Mouse (Mus musculus) intestine, postnatal 0 days (tissue): ENCODE measurements around the gene Gm10197. TPM values are rescaled to one million over a fixed set of nuclear protein-coding genes. Genes with fewer than 3 reads are reported as not detected.

ENCODE experiments used
- ATAC-seq: fragments of 200-750 bp; cut with Nextera tagmentation; 2 replicates; pipeline ENCODE4 v1.8.0; 2017; ENCODE audit warnings: mild to moderate bottlenecking, moderate TSS enrichment, moderate library complexity
- H3K27ac ChIP-seq: fragments of 300-500 bp; sonication (generic); 2 replicates; pipeline ENCODE4 v1.5.1; 2014; ENCODE audit warnings: mild to moderate bottlenecking, low read depth, low read length, moderate library complexity
- H3K27me3 ChIP-seq: fragments of 300-500 bp; sonication (generic); replicated peaks from 2 replicates; pipeline ENCODE4 v1.6.1; 2014; ENCODE audit warnings: low read length, mixed read lengths; ENCODE audit not compliant: control insufficient read depth, insufficient read depth
- H3K36me3 ChIP-seq: fragments of 300-500 bp; sonication (generic); 2 replicates; pipeline ENCODE4 v1.6.1; 2014; ENCODE audit warnings: mild to moderate bottlenecking, moderate library complexity; ENCODE audit not compliant: control insufficient read depth, insufficient read depth
- H3K4me1 ChIP-seq: fragments of 300-500 bp; sonication (generic); replicated peaks from 2 replicates; pipeline ENCODE4 v1.6.1; 2014; ENCODE audit warnings: antibody characterized with exemption, low read length, mixed read lengths; ENCODE audit not compliant: control insufficient read depth, insufficient read depth
- H3K4me2 ChIP-seq: fragments of 300-500 bp; sonication (generic); replicated peaks from 2 replicates; pipeline ENCODE4 v1.6.1; 2014; ENCODE audit warnings: low read depth, mild to moderate bottlenecking, moderate library complexity
- H3K4me3 ChIP-seq: fragments of 300-500 bp; sonication (generic); 2 replicates; pipeline ENCODE4 v1.5.1; 2014; ENCODE audit warnings: low read depth, low read length
- H3K9ac ChIP-seq: fragments of 300-500 bp; sonication (generic); 2 replicates; pipeline ENCODE4 v1.6.1; 2014; ENCODE audit warnings: mild to moderate bottlenecking, low read depth, low read length
- H3K9me3 ChIP-seq: fragments of 300-500 bp; sonication (generic); 2 replicates; pipeline ENCODE4 v1.6.1; 2016; ENCODE audit warnings: mixed run types; ENCODE audit not compliant: control insufficient read depth
- CTCF ChIP-seq: sonication (generic); IDR thresholded peaks from 2 replicates; pipeline ENCODE4 v1.5.1; 2016; ENCODE audit warnings: low read depth, mild to moderate bottlenecking, control low read depth, antibody characterized with exemption, moderate library complexity
- WGBS: fragments of 180-500 bp; shearing (Covaris S2); extraction: QIAGEN DNeasy Blood & Tissue Kit; methylation state at CpG from one replicate; pipeline ENCODE4 v1.1.7; 2014; 5-methylcytosine and 5-hydroxymethylcytosine counted together
- polyA plus RNA-seq: library from polyadenylated mRNA; unstranded; fragments of >200 nt; fragmentation: Nextera tagmentation; extraction: Ambion mirVana; gene quantifications from 2 replicates; pipeline ENCODE4 v1.2.1, GENCODE M21; 2015

The Gm10197 gene
- polyA plus RNA-seq, 1 experiment from 2014 or later = not detected

DNA sequence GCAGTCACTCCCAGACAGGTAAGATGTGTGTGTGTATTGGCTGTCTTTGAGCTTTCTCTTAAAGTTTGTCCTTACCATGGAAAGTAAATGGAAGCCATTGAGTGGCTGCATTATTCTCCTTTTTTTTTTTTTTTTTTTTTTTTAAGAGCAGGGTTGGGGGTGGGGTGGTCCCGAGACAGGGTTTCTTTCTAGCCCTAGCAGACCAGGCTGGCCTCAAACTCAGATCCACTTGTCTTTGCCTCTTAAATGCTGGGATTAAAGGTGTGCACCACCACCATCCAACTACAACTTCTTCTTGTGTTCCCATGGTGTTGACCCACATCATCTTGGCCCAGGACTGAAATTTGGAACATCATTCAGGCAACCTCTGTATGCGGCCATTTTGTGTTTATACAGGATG lies 2.0 kb upstream of the Gm10197 start:
- ATAC-seq = no peak
- no peak overlapping the region for H3K4me2 ChIP-seq
- H3K4me3 ChIP-seq = no peak overlapping the region
- H3K36me3 ChIP-seq = peaks cover 45% of the 10 kb centered on the region
- 80% methylated on average over 2 of the region's 2 CpGs for WGBS
- H3K27me3 ChIP-seq = no peaks in the 10 kb centered on the region
- no peak for TF ChIP-seq CTCF
- H3K27ac ChIP-seq = no peak overlapping the region
- no peaks in the 10 kb centered on the region for H3K9me3 ChIP-seq
- H3K9ac ChIP-seq = no peak overlapping the region
- no peaks in the 10 kb centered on the region for H3K4me1 ChIP-seq

GRCm38 (mm10) chr19:53370233-53370632 lies 1.3 kb downstream of the Gm10197 start:
- Histone ChIP-seq H3K4me2 (no peak overlapping the region), H3K9me3 (no peaks in the 10 kb centered on the region), H3K27me3 (no peaks in the 10 kb centered on the region), H3K9ac (no peak overlapping the region), H3K4me1 (no peaks in the 10 kb centered on the region), H3K27ac (no peak overlapping the region), H3K4me3 (no peak overlapping the region), H3K36me3 (peaks cover 28% of the 10 kb centered on the region)
- no peak for ATAC-seq
- 73% methylated on average over 15 of the region's 15 CpGs for WGBS
- no peak for TF ChIP-seq CTCF

- 27% methylated on average over 14 of the region's 14 CpGs for WGBS
- Histone ChIP-seq H3K9ac (no peak overlapping the region), H3K27ac (no peak overlapping the region), H3K4me3 (no peak overlapping the region), H3K4me1 (no peaks in the 10 kb centered on the region), H3K9me3 (no peaks in the 10 kb centered on the region), H3K36me3 (peaks cover 23% of the 10 kb centered on the region), H3K4me2 (0 out of 2 replicates have a peak overlapping the region, but pooled peaks have one; percentile 17), H3K27me3 (no peaks in the 10 kb centered on the region)
- TF ChIP-seq CTCF = peak; percentile 91
- peak; percentile 14; the same call in 1 of the 2 replicates for ATAC-seq
Observed at GRCm38 (mm10) chr19:53369469-53370043, 2.0 kb downstream of the Gm10197 start.

DNA sequence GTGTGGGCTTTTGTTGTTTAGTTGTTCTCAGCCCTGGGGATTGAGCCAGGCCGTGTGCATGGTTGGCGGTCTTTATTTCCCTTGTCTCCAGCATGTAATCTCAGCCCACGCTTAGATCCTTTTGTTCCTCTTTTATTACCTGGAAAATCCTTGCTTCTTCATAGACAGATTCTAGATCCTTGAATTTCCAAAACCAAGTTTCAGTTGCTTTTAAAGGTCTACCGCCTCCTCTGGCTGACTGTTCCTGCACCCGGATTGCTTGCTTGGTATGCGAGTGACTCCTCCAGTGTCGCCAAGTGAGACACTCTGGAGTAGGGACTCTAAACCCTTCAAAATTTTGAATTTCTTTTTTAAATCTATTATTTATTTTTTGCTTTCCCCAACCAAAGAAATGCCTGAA lies 4.7 kb downstream of the Gm10197 start:
- no peak overlapping the region for H3K27ac ChIP-seq
- no peak overlapping the region for H3K9ac ChIP-seq
- H3K36me3 ChIP-seq = peaks cover 2% of the 10 kb centered on the region; the same call in 1 of the 2 replicates
- no peaks in the 10 kb centered on the region for H3K27me3 ChIP-seq
- no peaks in the 10 kb centered on the region for H3K4me1 ChIP-seq
- 86% methylated on average over 7 of the region's 7 CpGs for WGBS
- no peak for TF ChIP-seq CTCF
- no peak overlapping the region for H3K4me2 ChIP-seq
- no peaks in the 10 kb centered on the region for H3K9me3 ChIP-seq
- ATAC-seq = no peak
- no peak overlapping the region for H3K4me3 ChIP-seq

- no peaks in the 10 kb centered on the region for H3K9me3 ChIP-seq
- no peaks in the 10 kb centered on the region for H3K4me1 ChIP-seq
- no peak for ATAC-seq
- H3K27ac ChIP-seq = no peak overlapping the region
- no peaks in the 10 kb centered on the region for H3K27me3 ChIP-seq
- H3K36me3 ChIP-seq = no peaks in the 10 kb centered on the region; the same call in 1 of the 2 replicates
- WGBS = 66% methylated on average over 11 of the region's 11 CpGs
- no peak for TF ChIP-seq CTCF
- H3K9ac ChIP-seq = no peak overlapping the region
- no peak overlapping the region for H3K4me3 ChIP-seq
- H3K4me2 ChIP-seq = no peak overlapping the region
Observed at GRCm38 (mm10) chr19:53366057-53366775, 5.3 kb downstream of the Gm10197 start.

- Histone ChIP-seq H3K27me3 (no peaks in the 10 kb centered on the region), H3K4me3 (peak overlapping the region; percentile 12; the same call in 1 of the 2 replicates), H3K4me1 (no peaks in the 10 kb centered on the region), H3K9ac (no peak overlapping the region), H3K9me3 (no peaks in the 10 kb centered on the region), H3K4me2 (peak overlapping the region; percentile 59), H3K36me3 (no peaks in the 10 kb centered on the region), H3K27ac (no peak overlapping the region; the same call in 1 of the 2 replicates)
- 11% methylated on average over 9 of the region's 9 CpGs for WGBS
- no peak for TF ChIP-seq CTCF
- ATAC-seq = peak; percentile 78
Observed at GRCm38 (mm10) chr19:53364963-53365362, 6.6 kb downstream of the Gm10197 start.
